ENCODE assay signal across 33 mouse cellular contexts in genomic region chr5:97174446-97174845, GRCm38 (mm10).
"Had no signal": no experiment of that assay in that cellular context is flagged by ENCODE, and none has a peak within 500 bp of the region (broad histone marks: within the 10 kb centered on the region; RNA-seq: fewer than 3 reads in every experiment).

No protein-coding gene starts in this region.

- H3K27ac ChIP-seq: heart, embryonic 10.5 days; heart, embryonic 13.5 days; heart, embryonic 15.5 days; hindbrain, embryonic 12.5 days; hindbrain, embryonic 13.5 days; hindbrain, embryonic 14.5 days; hindbrain, embryonic 15.5 days; hindbrain, postnatal 0 days; intestine, embryonic 15.5 days; kidney, embryonic 15.5 days; kidney, postnatal 0 days; left cerebral cortex, adult 2 months had no signal

- DNase-seq: heart, postnatal 10 days; heart, postnatal 14 days; heart, postnatal 36 days; heart, postnatal 4 days; kidney, adult 11 months; kidney, adult 18-20 months; kidney, adult 2 months; kidney, adult 8-10 months; kidney, adult 9 months; kidney, postnatal 10 days; kidney, postnatal 14 days; kidney, postnatal 25 days; kidney, postnatal 36 days; kidney, postnatal 4 days; layer of hippocampus, adult 9-11 months; layer of hippocampus, postnatal 36 days had no signal

- H3K4me1 ChIP-seq: heart, embryonic 13.5 days; heart, embryonic 15.5 days; hindbrain, embryonic 12.5 days; hindbrain, embryonic 13.5 days; hindbrain, embryonic 15.5 days; intestine, embryonic 15.5 days; kidney, embryonic 15.5 days had no signal

- H3K9me3 ChIP-seq: heart, embryonic 10.5 days; heart, embryonic 12.5 days; heart, embryonic 13.5 days; heart, embryonic 15.5 days; hindbrain, embryonic 12.5 days; hindbrain, embryonic 13.5 days; hindbrain, embryonic 15.5 days; intestine, embryonic 15.5 days; kidney, embryonic 15.5 days had no signal

- H3K27me3 ChIP-seq: heart, embryonic 12.5 days; heart, embryonic 13.5 days; heart, embryonic 15.5 days; hindbrain, embryonic 12.5 days; hindbrain, embryonic 13.5 days; hindbrain, embryonic 15.5 days; intestine, embryonic 15.5 days; kidney, embryonic 15.5 days had no signal

- H3K4me3 ChIP-seq: heart, embryonic 10.5 days; heart, embryonic 12.5 days; heart, embryonic 13.5 days; heart, embryonic 15.5 days; hindbrain, embryonic 12.5 days; hindbrain, embryonic 13.5 days; hindbrain, embryonic 15.5 days; intestine, embryonic 15.5 days; kidney, embryonic 15.5 days; left cerebral cortex, adult 2 months had no signal

- H3K36me3 ChIP-seq: heart, embryonic 10.5 days; heart, embryonic 12.5 days; heart, embryonic 13.5 days; heart, embryonic 15.5 days; hindbrain, embryonic 12.5 days; hindbrain, embryonic 13.5 days; hindbrain, embryonic 15.5 days; intestine, embryonic 15.5 days; kidney, embryonic 15.5 days had no signal

- ATAC-seq: hindbrain, embryonic 16.5 days; hindbrain, postnatal 0 days; inflammation-experienced regulatory T-cells, adult 6 months; intestine, embryonic 15.5 days; intestine, embryonic 16.5 days; intestine, postnatal 0 days had no signal
